Comparison of ENCODE assay signal across 17 mouse cellular contexts in the genomic region with DNA sequence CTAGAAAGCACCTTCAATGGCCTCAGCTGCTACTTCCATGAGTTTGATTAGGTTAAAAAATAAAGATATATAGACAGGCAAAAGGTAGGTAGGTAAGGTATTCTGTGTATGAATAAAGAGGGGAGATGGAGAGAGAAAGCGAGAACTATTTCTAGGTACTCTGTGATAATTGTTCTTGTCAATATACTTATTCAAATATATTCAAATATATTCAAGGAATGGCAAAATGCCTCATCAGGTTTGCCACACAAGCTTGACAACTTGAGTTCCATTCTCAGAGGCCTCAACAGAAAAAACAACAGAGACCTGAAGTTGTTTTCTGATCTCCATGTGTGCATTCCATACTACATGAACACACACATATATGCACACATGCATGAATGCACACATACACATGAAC.
A peak's percentile ranks its signal among the peaks of the same experiment; 100 is the strongest.
DNase-seq lines count a peak whose midpoint lies in the region; ATAC-seq and TF ChIP-seq lines count a peak whose summit lies in the region.
"Had no signal": no experiment of that assay in that cellular context is flagged by ENCODE, and none has a peak within 500 bp of the region (broad histone marks: within the 10 kb centered on the region; RNA-seq: fewer than 3 reads in every experiment).

No protein-coding gene starts in this region.

- H3K9me3 ChIP-seq in forebrain, embryonic 14.5 days (replicated peaks; ENCODE audit: control insufficient read depth, low read length), result no peaks in the 10 kb centered on the region
- H3K9me3 ChIP-seq in forebrain, embryonic 11.5 days (ENCODE audit: control insufficient read depth, low read length), result no peaks in the 10 kb centered on the region
- no peaks in the 10 kb centered on the region for H3K9me3 ChIP-seq in midbrain, embryonic 14.5 days (ENCODE audit: control insufficient read depth, low read length)
- H3K9me3 ChIP-seq in midbrain, embryonic 16.5 days (replicated peaks; ENCODE audit: control insufficient read depth, low read length, poor library complexity, severe bottlenecking), result no peaks in the 10 kb centered on the region
- H3K9me3 ChIP-seq in forebrain, embryonic 16.5 days (ENCODE audit: control insufficient read depth, low read length), result no peaks in the 10 kb centered on the region
- no peaks in the 10 kb centered on the region for H3K9me3 ChIP-seq in stomach, postnatal 0 days (ENCODE audit: control insufficient read depth, low read length)
- H3K9me3 ChIP-seq: embryonic facial prominence, embryonic 10.5 days; embryonic facial prominence, embryonic 12.5 days had no signal

- no peak overlapping the region for H3K4me2 ChIP-seq in forebrain, embryonic 14.5 days (ENCODE audit: low read length)
- H3K4me2 ChIP-seq in forebrain, embryonic 11.5 days (ENCODE audit: low read depth, low read length, severe bottlenecking), result no peak overlapping the region
- H3K4me2 ChIP-seq in midbrain, embryonic 14.5 days (ENCODE audit: low read length), result no peak overlapping the region
- H3K4me2 ChIP-seq in midbrain, embryonic 16.5 days (ENCODE audit: low read length), result no peak overlapping the region
- no peak overlapping the region for H3K4me2 ChIP-seq in forebrain, embryonic 16.5 days (ENCODE audit: low read length)
- H3K4me2 ChIP-seq in stomach, postnatal 0 days (replicated peaks; ENCODE audit: low read depth), result no peak overlapping the region
- H3K4me2 ChIP-seq: embryonic facial prominence, embryonic 12.5 days had no signal

- no peaks in the 10 kb centered on the region for H3K27me3 ChIP-seq in forebrain, embryonic 14.5 days (replicated peaks; ENCODE audit: control insufficient read depth, insufficient read depth, low read length)
- no peaks in the 10 kb centered on the region for H3K27me3 ChIP-seq in forebrain, embryonic 11.5 days (ENCODE audit: control insufficient read depth, insufficient read depth, low read length)
- no peaks in the 10 kb centered on the region for H3K27me3 ChIP-seq in midbrain, embryonic 14.5 days (ENCODE audit: control insufficient read depth, insufficient read depth, low read length)
- no peaks in the 10 kb centered on the region for H3K27me3 ChIP-seq in midbrain, embryonic 16.5 days (ENCODE audit: control insufficient read depth, insufficient read depth, low read depth, low read length)
- no peaks in the 10 kb centered on the region for H3K27me3 ChIP-seq in forebrain, embryonic 16.5 days (replicated peaks; ENCODE audit: control insufficient read depth, insufficient read depth, low read length)
- H3K27me3 ChIP-seq in stomach, postnatal 0 days (ENCODE audit: control insufficient read depth, insufficient read depth, low read length), result no peaks in the 10 kb centered on the region
- H3K27me3 ChIP-seq: embryonic facial prominence, embryonic 12.5 days had no signal

- no peaks in the 10 kb centered on the region for H3K4me1 ChIP-seq in forebrain, embryonic 14.5 days (ENCODE audit: control insufficient read depth, insufficient read depth, low read length)
- H3K4me1 ChIP-seq in forebrain, embryonic 11.5 days (replicated peaks; ENCODE audit: control insufficient read depth, insufficient read depth, low read length), result no peaks in the 10 kb centered on the region
- H3K4me1 ChIP-seq in midbrain, embryonic 14.5 days (ENCODE audit: control insufficient read depth, insufficient read depth, low read length), result no peaks in the 10 kb centered on the region
- no peaks in the 10 kb centered on the region; the same call in 1 of the 2 replicates for H3K4me1 ChIP-seq in midbrain, embryonic 16.5 days (ENCODE audit: control insufficient read depth, insufficient read depth, low read length)
- H3K4me1 ChIP-seq in forebrain, embryonic 16.5 days (replicated peaks; ENCODE audit: control insufficient read depth, insufficient read depth, low read length), result 0 out of 2 replicates have a peak, but pooled peaks cover 2% of the 10 kb centered on the region
- no peaks in the 10 kb centered on the region for H3K4me1 ChIP-seq in stomach, postnatal 0 days (replicated peaks; ENCODE audit: control insufficient read depth, insufficient read depth)
- H3K4me1 ChIP-seq: embryonic facial prominence, embryonic 10.5 days; embryonic facial prominence, embryonic 12.5 days had no signal

- WGBS in forebrain, embryonic 14.5 days, result 58% methylated on average over 1 of the region's 1 CpGs
- 97% methylated on average over 1 of the region's 1 CpGs for WGBS in forebrain, embryonic 11.5 days
- 70% methylated on average over 1 of the region's 1 CpGs for WGBS in midbrain, embryonic 14.5 days
- WGBS in midbrain, embryonic 16.5 days, result 74% methylated on average over 1 of the region's 1 CpGs
- WGBS in forebrain, embryonic 16.5 days, result 29% methylated on average over 1 of the region's 1 CpGs
- WGBS in stomach, postnatal 0 days, result 82% methylated on average over 1 of the region's 1 CpGs

- no peak overlapping the region for H3K4me3 ChIP-seq in forebrain, embryonic 14.5 days (ENCODE audit: low read depth, low read length)
- no peak overlapping the region for H3K4me3 ChIP-seq in forebrain, embryonic 11.5 days (ENCODE audit: low read depth, low read length)
- no peak overlapping the region for H3K4me3 ChIP-seq in midbrain, embryonic 14.5 days (replicated peaks; ENCODE audit: low read depth, low read length)
- no peak overlapping the region for H3K4me3 ChIP-seq in midbrain, embryonic 16.5 days (ENCODE audit: low read depth, low read length)
- H3K4me3 ChIP-seq in forebrain, embryonic 16.5 days (replicated peaks; ENCODE audit: low read length), result no peak overlapping the region
- no peak overlapping the region for H3K4me3 ChIP-seq in stomach, postnatal 0 days (ENCODE audit: low read depth, low read length)
- H3K4me3 ChIP-seq: embryonic facial prominence, embryonic 10.5 days; embryonic facial prominence, embryonic 12.5 days had no signal

- no peak overlapping the region for H3K27ac ChIP-seq in forebrain, embryonic 14.5 days (ENCODE audit: low read depth, low read length)
- no peak overlapping the region for H3K27ac ChIP-seq in forebrain, embryonic 11.5 days (ENCODE audit: low read depth, low read length)
- H3K27ac ChIP-seq in midbrain, embryonic 14.5 days (replicated peaks; ENCODE audit: low read depth, low read length), result no peak overlapping the region
- no peak overlapping the region for H3K27ac ChIP-seq in midbrain, embryonic 16.5 days (ENCODE audit: low read length)
- H3K27ac ChIP-seq in forebrain, embryonic 16.5 days (ENCODE audit: low read length), result no peak overlapping the region
- H3K27ac ChIP-seq in stomach, postnatal 0 days (replicated peaks), result no peak overlapping the region
- H3K27ac ChIP-seq: embryonic facial prominence, embryonic 10.5 days; embryonic facial prominence, embryonic 12.5 days had no signal

- peak; percentile 55 for ATAC-seq in forebrain, embryonic 14.5 days
- ATAC-seq in forebrain, embryonic 11.5 days (replicated peaks; ENCODE audit: low FRiP score), result no peak
- ATAC-seq in midbrain, embryonic 14.5 days (ENCODE audit: low FRiP score, low TSS enrichment), result no peak
- no peak for ATAC-seq in midbrain, embryonic 16.5 days
- peak; percentile 71 for ATAC-seq in forebrain, embryonic 16.5 days
- ATAC-seq in stomach, postnatal 0 days (ENCODE audit: low FRiP score, low TSS enrichment), result no peak

- H3K36me3 ChIP-seq in forebrain, embryonic 14.5 days (ENCODE audit: control insufficient read depth, insufficient read depth, low read length), result no peaks in the 10 kb centered on the region
- no peaks in the 10 kb centered on the region for H3K36me3 ChIP-seq in forebrain, embryonic 11.5 days (ENCODE audit: control insufficient read depth, insufficient read depth, low read length)
- no peaks in the 10 kb centered on the region for H3K36me3 ChIP-seq in midbrain, embryonic 14.5 days (ENCODE audit: control insufficient read depth, insufficient read depth, low read length)
- H3K36me3 ChIP-seq in midbrain, embryonic 16.5 days (ENCODE audit: control insufficient read depth, insufficient read depth, low read length), result no peaks in the 10 kb centered on the region
- H3K36me3 ChIP-seq in forebrain, embryonic 16.5 days (ENCODE audit: control insufficient read depth, insufficient read depth), result no peaks in the 10 kb centered on the region
- no peaks in the 10 kb centered on the region for H3K36me3 ChIP-seq in stomach, postnatal 0 days (ENCODE audit: control insufficient read depth, insufficient read depth, low read length)
- H3K36me3 ChIP-seq: embryonic facial prominence, embryonic 10.5 days; embryonic facial prominence, embryonic 12.5 days had no signal

- TF ChIP-seq CTCF in stomach, postnatal 0 days (IDR thresholded peaks at IDR 0.05; ENCODE audit: low read depth), result no peak

- H3K9ac ChIP-seq in forebrain, embryonic 14.5 days (ENCODE audit: low read length), result no peak overlapping the region
- H3K9ac ChIP-seq in forebrain, embryonic 11.5 days (ENCODE audit: low read length), result no peak overlapping the region
- H3K9ac ChIP-seq in midbrain, embryonic 14.5 days (replicated peaks; ENCODE audit: low read length), result no peak overlapping the region
- H3K9ac ChIP-seq in midbrain, embryonic 16.5 days (ENCODE audit: low read depth, low read length), result no peak overlapping the region
- H3K9ac ChIP-seq in forebrain, embryonic 16.5 days (replicated peaks; ENCODE audit: low read depth, low read length), result no peak overlapping the region
- no peak overlapping the region for H3K9ac ChIP-seq in stomach, postnatal 0 days (ENCODE audit: low read length)
- H3K9ac ChIP-seq: embryonic facial prominence, embryonic 12.5 days had no signal

- peak; percentile 51 for DNase-seq in forebrain, embryonic 14.5 days (ENCODE audit: low spot score)
- DNase-seq in forebrain, embryonic 11.5 days (ENCODE audit: low spot score), result no peak
- DNase-seq in midbrain, embryonic 14.5 days, result peak; percentile 1
- no peak for DNase-seq in stomach, postnatal 0 days (ENCODE audit: low spot score)
- no peak for DNase-seq in ovary, adult 18-20 months (ENCODE audit: low spot score)
- DNase-seq: adrenal gland, adult 2 months; adrenal gland, postnatal 10 days; adrenal gland, postnatal 25 days; cerebellum, adult 11-12 months; cerebellum, adult 2 months; cerebellum, adult 9-10 months; cerebellum, postnatal 10 days; cerebellum, postnatal 25 days had no signal

- no peak for TF ChIP-seq EP300 in stomach, postnatal 0 days (optimal IDR thresholded peaks at IDR 0.05)

Comparison
In these comparisons a context has a peak if more than half of its experiments do, and no peak if none do; other contexts are left out.
1. ATAC-seq: peak in forebrain, embryonic 14.5 days (single experiment) and forebrain, embryonic 16.5 days (single experiment); none in forebrain, embryonic 11.5 days (single experiment), midbrain, embryonic 14.5 days (single experiment), midbrain, embryonic 16.5 days (single experiment) and stomach, postnatal 0 days (single experiment).
2. DNase-seq: peak in forebrain, embryonic 14.5 days (single experiment) and midbrain, embryonic 14.5 days (single experiment); none in forebrain, embryonic 11.5 days (single experiment), stomach, postnatal 0 days (single experiment) and ovary, adult 18-20 months (single experiment).